Mouse (Mus musculus): ENCODE data around the gene Btbd9.
A peak's percentile ranks its signal among the peaks of the same experiment; 100 is the strongest.

Btbd9 gene

GRCm38 (mm10) chr17:30484446-30485066, 91.7 kb downstream of the Btbd9 start:
- DNase-seq (ENCODE audit: low spot score in 2 of 2): no peak

- DNase-seq (ENCODE audit: low spot score in 2 of 2): no peak
Measured at GRCm38 (mm10) chr17:30481766-30482165, 94.5 kb downstream of the Btbd9 start.

GRCm38 (mm10) chr17:30481341-30481740, 94.9 kb downstream of the Btbd9 start:
- no peak for DNase-seq (ENCODE audit: low spot score in 2 of 2)

GRCm38 (mm10) chr17:30480381-30480780, 95.9 kb downstream of the Btbd9 start:
- DNase-seq (ENCODE audit: low spot score in 2 of 2): no peak

- DNase-seq (ENCODE audit: low spot score in 2 of 2): no peak
Measured at GRCm38 (mm10) chr17:30478181-30478580, 98.1 kb downstream of the Btbd9 start.

- DNase-seq (ENCODE audit: low spot score in 2 of 2): no peak
Measured at GRCm38 (mm10) chr17:30474561-30474960, 101.7 kb downstream of the Btbd9 start.

GRCm38 (mm10) chr17:30472776-30473175, 103.5 kb downstream of the Btbd9 start:
- no peak for DNase-seq (ENCODE audit: low spot score in 2 of 2)

- peak; percentile 38 to 43 for DNase-seq (ENCODE audit: low spot score in 2 of 2)
Measured at GRCm38 (mm10) chr17:30471512-30471911, 104.8 kb downstream of the Btbd9 start.

- DNase-seq (ENCODE audit: low spot score in 2 of 2): no peak
Measured at GRCm38 (mm10) chr17:30470790-30471189, 105.5 kb downstream of the Btbd9 start.

- DNase-seq (ENCODE audit: low spot score in 2 of 2): no peak
Measured at GRCm38 (mm10) chr17:30470286-30470685, 106.0 kb downstream of the Btbd9 start.

GRCm38 (mm10) chr17:30469511-30470076, 106.7 kb downstream of the Btbd9 start:
- DNase-seq (ENCODE audit: low spot score in 2 of 2): peak; percentile 52 to 60

- no peak for DNase-seq (ENCODE audit: low spot score in 2 of 2)
Measured at GRCm38 (mm10) chr17:30468368-30468767, 107.9 kb downstream of the Btbd9 start.

- DNase-seq (ENCODE audit: low spot score in 2 of 2): peak; percentile 61 to 76
Measured at GRCm38 (mm10) chr17:30467566-30468213, 108.6 kb downstream of the Btbd9 start.

- DNase-seq (ENCODE audit: low spot score in 2 of 2): no peak
Measured at GRCm38 (mm10) chr17:30465060-30465762, 111.1 kb downstream of the Btbd9 start.

- no peak for DNase-seq (ENCODE audit: low spot score in 2 of 2)
Measured at GRCm38 (mm10) chr17:30464240-30464745, 112.0 kb downstream of the Btbd9 start.

- DNase-seq (ENCODE audit: low spot score in 2 of 2): no peak
Measured at GRCm38 (mm10) chr17:30460727-30461349, 115.5 kb downstream of the Btbd9 start.

- DNase-seq (ENCODE audit: low spot score in 2 of 2): no peak
Measured at GRCm38 (mm10) chr17:30459706-30460105, 116.6 kb downstream of the Btbd9 start.

GRCm38 (mm10) chr17:30458926-30459325, 117.4 kb downstream of the Btbd9 start:
- DNase-seq (ENCODE audit: low spot score in 2 of 2): no peak

GRCm38 (mm10) chr17:30458301-30458700, 118.0 kb downstream of the Btbd9 start:
- DNase-seq (ENCODE audit: low spot score in 2 of 2): peak in 1 of 2 experiments; percentile 42

GRCm38 (mm10) chr17:30457486-30457885, 118.8 kb downstream of the Btbd9 start:
- DNase-seq (ENCODE audit: low spot score in 2 of 2): peak in 1 of 2 experiments; percentile 37

GRCm38 (mm10) chr17:30456293-30456692, 120.0 kb downstream of the Btbd9 start:
- DNase-seq (ENCODE audit: low spot score in 2 of 2): no peak

- DNase-seq (ENCODE audit: low spot score in 2 of 2): peak; percentile 85 to 87
Measured at GRCm38 (mm10) chr17:30454862-30455243, 121.4 kb downstream of the Btbd9 start.
